Mouse (Mus musculus) liver, embryonic 12.5 days (tissue): ENCODE data around the gene Drd3. TPM values are rescaled to one million over a fixed set of nuclear protein-coding genes. Genes with fewer than 3 reads are reported as not detected.

Experiments used
- ATAC-seq: fragments of 200-750 bp; cut with Nextera tagmentation; 2 replicates; pipeline ENCODE4 v1.8.0; 2017; ENCODE audit warnings: moderate number of reproducible peaks, mild to moderate bottlenecking, moderate library complexity
- H3K27ac ChIP-seq: fragments of 300-500 bp; sonication (generic); 2 replicates; pipeline ENCODE4 v1.5.1; 2016; ENCODE audit warnings: mild to moderate bottlenecking
- H3K27me3 ChIP-seq: fragments of 300-500 bp; sonication (generic); replicated peaks from 2 replicates; pipeline ENCODE4 v1.6.1; 2016; ENCODE audit warnings: mild to moderate bottlenecking, moderate library complexity
- H3K36me3 ChIP-seq: fragments of 300-500 bp; sonication (generic); 2 replicates; pipeline ENCODE4 v1.6.1; 2016; ENCODE audit warnings: mild to moderate bottlenecking, moderate library complexity
- H3K4me1 ChIP-seq: fragments of 300-500 bp; sonication (generic); 2 replicates; pipeline ENCODE4 v1.6.1; 2016
- H3K4me2 ChIP-seq: fragments of 300-500 bp; sonication (generic); 2 replicates; pipeline ENCODE4 v1.6.1; 2016; ENCODE audit warnings: mild to moderate bottlenecking, moderate library complexity
- H3K4me3 ChIP-seq: fragments of 300-500 bp; sonication (generic); 2 replicates; pipeline ENCODE4 v1.5.1; 2016; ENCODE audit warnings: mild to moderate bottlenecking, moderate library complexity
- H3K9ac ChIP-seq: fragments of 300-500 bp; sonication (generic); 2 replicates; pipeline ENCODE4 v1.6.1; 2016; ENCODE audit warnings: mild to moderate bottlenecking, moderate library complexity
- H3K9me3 ChIP-seq: fragments of 300-500 bp; sonication (generic); replicated peaks from 2 replicates; pipeline ENCODE4 v1.6.1; 2016; ENCODE audit warnings: mild to moderate bottlenecking, moderate library complexity
- WGBS: fragments of 180-500 bp; shearing (Covaris S2); methylation state at CpG from one replicate; pipeline ENCODE4 v1.1.7; 2016; ENCODE audit not compliant: insufficient replicate concordance; 5-methylcytosine and 5-hydroxymethylcytosine counted together
- polyA plus RNA-seq: library from polyadenylated mRNA; unstranded; fragments of >200 nt; fragmentation: Nextera tagmentation; extraction: Ambion mirVana; gene quantifications from 2 replicates; pipeline ENCODE4 v1.2.1, GENCODE M21; 2016

Drd3 gene
- polyA plus RNA-seq, 1 experiment from 2014 or later, result not detected

DNA sequence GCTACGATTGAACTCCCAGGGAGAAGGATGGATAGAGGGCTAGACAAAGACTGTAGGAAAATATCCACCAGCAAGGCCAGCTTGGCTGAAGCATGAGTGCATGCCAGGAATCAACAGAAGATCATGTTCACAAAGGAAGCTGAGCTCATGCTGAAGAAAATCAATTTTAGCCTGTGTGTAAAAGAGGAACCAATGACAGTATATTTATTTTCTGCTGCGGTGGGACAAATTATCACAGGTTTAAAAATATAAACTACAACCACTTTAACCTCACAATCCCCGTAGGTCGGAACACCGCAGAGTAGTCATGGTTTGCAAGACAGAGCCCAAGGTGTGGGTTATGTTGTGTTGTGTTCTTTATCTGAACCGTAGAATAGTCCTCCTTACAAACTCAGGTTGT, 50.5 kb downstream of the Drd3 start:
- no peaks in the 10 kb centered on the region for H3K9me3 ChIP-seq
- H3K27ac ChIP-seq, result no peak overlapping the region
- H3K4me2 ChIP-seq, result no peak overlapping the region
- no peak overlapping the region for H3K4me3 ChIP-seq
- H3K36me3 ChIP-seq, result no peaks in the 10 kb centered on the region
- ATAC-seq, result no peak
- H3K9ac ChIP-seq, result no peak overlapping the region
- 73% methylated on average over 6 of the region's 6 CpGs for WGBS
- H3K27me3 ChIP-seq, result no peaks in the 10 kb centered on the region; the same call in 1 of the 2 replicates
- H3K4me1 ChIP-seq, result no peaks in the 10 kb centered on the region

GRCm38 (mm10) chr16:43807048-43807447, 53.2 kb downstream of the Drd3 start:
- Histone ChIP-seq H3K36me3 (no peaks in the 10 kb centered on the region), H3K9ac (no peak overlapping the region), H3K9me3 (no peaks in the 10 kb centered on the region), H3K4me3 (no peak overlapping the region), H3K27ac (no peak overlapping the region), H3K4me1 (no peaks in the 10 kb centered on the region), H3K4me2 (no peak overlapping the region), H3K27me3 (no peaks in the 10 kb centered on the region)
- 61% methylated on average over 16 of the region's 16 CpGs for WGBS
- no peak for ATAC-seq

GRCm38 (mm10) chr16:43809429-43809828, 55.6 kb downstream of the Drd3 start:
- no peak for ATAC-seq
- Histone ChIP-seq H3K27ac (no peak overlapping the region), H3K4me2 (no peak overlapping the region), H3K4me3 (no peak overlapping the region), H3K4me1 (no peaks in the 10 kb centered on the region), H3K9ac (no peak overlapping the region), H3K36me3 (no peaks in the 10 kb centered on the region), H3K9me3 (no peaks in the 10 kb centered on the region), H3K27me3 (no peaks in the 10 kb centered on the region)
- WGBS, result 81% methylated on average over 2 of the region's 2 CpGs

GRCm38 (mm10) chr16:43811402-43811801, 57.6 kb downstream of the Drd3 start:
- 48% methylated on average over 1 of the region's 1 CpGs for WGBS
- Histone ChIP-seq H3K9ac (no peak overlapping the region), H3K36me3 (no peaks in the 10 kb centered on the region), H3K9me3 (no peaks in the 10 kb centered on the region), H3K27ac (no peak overlapping the region), H3K4me3 (no peak overlapping the region), H3K4me1 (no peaks in the 10 kb centered on the region), H3K27me3 (no peaks in the 10 kb centered on the region), H3K4me2 (no peak overlapping the region)
- no peak for ATAC-seq

GRCm38 (mm10) chr16:43814644-43815043, 60.8 kb downstream of the Drd3 start:
- H3K4me3 ChIP-seq, result no peak overlapping the region
- 33% methylated on average over 4 of the region's 4 CpGs for WGBS
- H3K4me1 ChIP-seq, result no peaks in the 10 kb centered on the region
- ATAC-seq, result no peak
- no peaks in the 10 kb centered on the region for H3K9me3 ChIP-seq
- H3K27me3 ChIP-seq, result no peaks in the 10 kb centered on the region
- no peak overlapping the region for H3K9ac ChIP-seq
- H3K4me2 ChIP-seq, result no peak overlapping the region
- no peak overlapping the region for H3K27ac ChIP-seq
- H3K36me3 ChIP-seq, result no peaks in the 10 kb centered on the region

GRCm38 (mm10) chr16:43816321-43816720, 62.5 kb downstream of the Drd3 start:
- no peak for ATAC-seq
- Histone ChIP-seq H3K27me3 (no peaks in the 10 kb centered on the region), H3K27ac (no peak overlapping the region), H3K4me1 (no peaks in the 10 kb centered on the region), H3K4me2 (no peak overlapping the region), H3K4me3 (no peak overlapping the region), H3K9me3 (no peaks in the 10 kb centered on the region), H3K36me3 (no peaks in the 10 kb centered on the region), H3K9ac (no peak overlapping the region)
- WGBS, result 56% methylated on average over 4 of the region's 5 CpGs

- Histone ChIP-seq H3K27ac (no peak overlapping the region), H3K9ac (no peak overlapping the region), H3K4me3 (no peak overlapping the region), H3K4me2 (no peak overlapping the region), H3K9me3 (no peaks in the 10 kb centered on the region), H3K27me3 (no peaks in the 10 kb centered on the region), H3K4me1 (no peaks in the 10 kb centered on the region), H3K36me3 (no peaks in the 10 kb centered on the region)
- 88% methylated on average over 6 of the region's 6 CpGs for WGBS
- no peak for ATAC-seq
Measured at GRCm38 (mm10) chr16:43818404-43818803, 64.6 kb downstream of the Drd3 start.

DNA sequence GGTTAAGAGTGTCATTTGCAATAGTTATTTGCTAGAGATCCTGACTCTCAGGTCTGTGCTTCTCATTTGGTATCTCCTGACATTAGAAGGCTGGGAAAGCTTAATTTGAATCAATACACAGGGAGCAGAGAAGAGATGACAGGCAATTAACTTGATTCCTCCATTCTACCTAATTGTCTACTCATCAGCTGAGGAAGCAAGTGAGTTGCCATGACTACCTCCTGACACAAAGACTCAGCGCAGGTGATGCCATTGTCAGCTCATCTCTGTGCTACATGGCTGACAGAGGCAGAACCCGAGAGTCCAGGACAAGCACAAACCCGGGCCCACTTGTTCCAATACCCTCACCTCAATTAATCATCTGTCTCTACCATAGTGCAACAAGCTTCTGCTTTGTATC, 73.7 kb downstream of the Drd3 start:
- no peak overlapping the region for H3K4me2 ChIP-seq
- 64% methylated on average over 3 of the region's 3 CpGs for WGBS

DNA sequence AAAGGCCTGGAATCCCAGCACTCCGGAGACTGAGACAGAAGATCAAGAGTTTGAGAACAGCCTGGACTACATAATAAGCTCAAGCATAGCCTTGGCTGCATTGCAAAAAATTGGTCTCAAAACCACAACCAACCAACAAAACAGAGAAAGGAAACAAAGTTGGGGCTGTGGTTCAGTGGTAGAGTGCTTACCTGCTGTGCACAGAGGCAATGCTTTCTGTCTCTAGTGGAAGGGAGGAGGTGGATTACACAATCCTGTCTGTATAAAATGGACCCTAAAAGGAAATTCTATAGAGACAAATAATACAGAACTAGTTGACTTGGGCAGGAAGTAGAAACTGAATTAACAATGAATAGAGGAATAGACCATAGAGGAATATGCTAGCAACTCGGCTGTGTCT, 78.1 kb downstream of the Drd3 start:
- Histone ChIP-seq H3K36me3 (no peaks in the 10 kb centered on the region), H3K27ac (no peak overlapping the region), H3K4me2 (no peak overlapping the region), H3K27me3 (no peaks in the 10 kb centered on the region), H3K4me1 (no peaks in the 10 kb centered on the region), H3K4me3 (no peak overlapping the region), H3K9me3 (no peaks in the 10 kb centered on the region), H3K9ac (no peak overlapping the region)
- no peak for ATAC-seq
- 84% methylated on average over 2 of the region's 2 CpGs for WGBS

More for the DNA sequence above, 73.7 kb downstream of the Drd3 start:
- Histone ChIP-seq H3K36me3 (no peaks in the 10 kb centered on the region), H3K9me3 (no peaks in the 10 kb centered on the region), H3K27ac (no peak overlapping the region), H3K27me3 (no peaks in the 10 kb centered on the region), H3K4me3 (no peak overlapping the region), H3K9ac (no peak overlapping the region), H3K4me1 (no peaks in the 10 kb centered on the region)
- ATAC-seq, result no peak

DNA sequence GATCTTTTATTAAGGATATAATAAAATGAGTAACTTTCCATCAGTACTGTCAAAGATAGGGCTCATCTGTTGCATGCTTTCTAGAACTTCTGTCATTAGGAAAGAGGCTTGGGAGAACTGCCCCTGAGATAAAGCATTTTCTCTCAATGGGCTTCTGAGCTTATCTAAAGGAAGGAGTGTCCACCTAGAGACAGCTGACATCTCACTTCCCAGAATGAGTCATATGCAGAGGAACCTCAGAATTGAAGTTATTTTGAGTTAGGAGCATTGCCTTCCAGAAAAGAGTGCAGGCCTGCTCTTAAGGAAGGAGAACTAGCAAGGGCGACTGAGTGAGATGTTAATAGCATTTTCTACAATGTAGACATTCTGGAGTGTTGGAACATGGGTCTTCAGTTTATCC, 87.4 kb downstream of the Drd3 start:
- H3K9ac ChIP-seq, result no peak overlapping the region
- H3K4me2 ChIP-seq, result no peak overlapping the region
- no peaks in the 10 kb centered on the region for H3K4me1 ChIP-seq
- no peaks in the 10 kb centered on the region for H3K36me3 ChIP-seq
- WGBS, result 25% methylated on average over 1 of the region's 1 CpGs
- H3K27ac ChIP-seq, result no peak overlapping the region
- H3K27me3 ChIP-seq, result no peaks in the 10 kb centered on the region
- no peak overlapping the region for H3K4me3 ChIP-seq
- no peaks in the 10 kb centered on the region for H3K9me3 ChIP-seq
- ATAC-seq, result no peak

DNA sequence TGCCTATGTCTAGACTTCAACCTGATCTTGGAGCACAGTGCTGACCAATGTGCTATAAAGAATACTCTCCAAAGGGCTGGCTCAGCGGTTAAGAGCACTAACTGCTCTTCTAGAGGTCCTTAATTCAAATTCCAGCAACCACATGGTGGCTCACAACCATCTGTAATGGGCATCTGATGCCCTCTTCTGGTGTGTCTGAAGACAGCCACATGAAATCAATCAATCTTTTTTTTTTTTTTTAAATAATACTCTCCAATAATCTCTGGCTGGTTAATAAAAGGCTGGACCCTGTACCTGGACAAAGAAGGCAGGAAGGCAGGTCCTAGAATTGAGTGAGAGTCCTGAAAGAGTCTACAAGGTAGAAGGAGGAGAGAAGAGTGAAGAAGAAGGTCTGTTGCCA, 96.0 kb downstream of the Drd3 start:
- no peak overlapping the region for H3K9ac ChIP-seq
- no peaks in the 10 kb centered on the region for H3K36me3 ChIP-seq
- no peaks in the 10 kb centered on the region for H3K9me3 ChIP-seq
- 52% methylated on average over 1 of the region's 1 CpGs for WGBS
- ATAC-seq, result no peak
- H3K27me3 ChIP-seq, result no peaks in the 10 kb centered on the region
- no peak overlapping the region for H3K4me3 ChIP-seq
- H3K4me1 ChIP-seq, result no peaks in the 10 kb centered on the region
- no peak overlapping the region for H3K4me2 ChIP-seq
- no peak overlapping the region for H3K27ac ChIP-seq

- no peaks in the 10 kb centered on the region for H3K27me3 ChIP-seq
- no peak overlapping the region for H3K4me2 ChIP-seq
- no peaks in the 10 kb centered on the region for H3K4me1 ChIP-seq
- no peaks in the 10 kb centered on the region for H3K9me3 ChIP-seq
- no peak for ATAC-seq
- H3K9ac ChIP-seq, result no peak overlapping the region
- H3K27ac ChIP-seq, result no peak overlapping the region
- 80% methylated on average over 5 of the region's 5 CpGs for WGBS
- no peak overlapping the region for H3K4me3 ChIP-seq
- H3K36me3 ChIP-seq, result peaks cover 24% of the 10 kb centered on the region
Measured at GRCm38 (mm10) chr16:43858941-43859476, 105.2 kb downstream of the Drd3 start.

DNA sequence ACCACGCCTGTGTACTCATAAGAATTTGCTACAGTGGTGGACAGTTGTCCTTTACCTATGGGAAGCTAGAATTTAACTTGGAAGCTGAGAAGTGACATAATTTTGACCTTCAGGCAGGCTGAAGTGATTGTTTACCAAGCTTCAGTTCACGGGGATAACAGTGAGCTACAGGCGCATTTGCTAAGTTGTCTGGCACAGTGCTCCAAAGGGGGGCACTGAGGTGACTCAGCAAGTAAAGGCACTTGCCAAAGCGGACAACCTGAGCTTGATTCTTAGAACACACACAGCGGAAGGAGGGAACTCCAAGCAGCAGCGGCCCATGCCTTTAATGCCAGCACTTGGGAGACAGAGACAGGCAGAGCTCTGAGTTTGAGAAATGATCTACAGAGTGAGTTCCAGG, 106.8 kb downstream of the Drd3 start:
- H3K9me3 ChIP-seq, result no peaks in the 10 kb centered on the region
- no peak overlapping the region for H3K9ac ChIP-seq
- no peaks in the 10 kb centered on the region for H3K4me1 ChIP-seq
- H3K27me3 ChIP-seq, result no peaks in the 10 kb centered on the region
- peaks cover 29% of the 10 kb centered on the region for H3K36me3 ChIP-seq
- no peak for ATAC-seq
- WGBS, result 68% methylated on average over 6 of the region's 6 CpGs
- no peak overlapping the region for H3K4me2 ChIP-seq
- no peak overlapping the region for H3K4me3 ChIP-seq
- H3K27ac ChIP-seq, result no peak overlapping the region
